Mouse (Mus musculus): ENCODE measurements around the gene Cpvl. TPM values are rescaled to one million over a fixed set of nuclear protein-coding genes. Genes with fewer than 3 reads are reported as not detected.

Gene Cpvl
- polyA plus RNA-seq, 1 experiment from 2014 or later: 0.40 TPM

DNA sequence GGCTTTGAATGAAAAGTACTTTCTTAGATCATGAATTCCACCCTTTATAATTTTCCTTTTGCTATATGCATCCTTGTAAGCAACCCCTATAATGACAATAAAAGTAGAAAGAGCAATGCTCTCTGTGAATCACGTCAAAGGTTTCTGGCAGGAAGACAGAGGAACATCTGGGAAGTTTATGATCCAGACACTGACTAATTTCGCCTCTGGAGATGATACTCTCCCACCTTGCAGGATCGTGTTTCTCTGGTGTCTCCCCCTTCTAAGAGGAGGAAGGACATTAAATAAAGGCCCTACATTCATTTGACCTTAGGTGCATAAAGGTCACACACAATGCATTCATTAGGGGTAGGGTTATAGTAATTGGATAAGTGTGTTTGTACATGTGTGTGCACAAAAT is 87.4 kb downstream of the Cpvl start:
- DNase-seq (ENCODE audit: low spot score): no peak
- WGBS: 38% methylated on average over 3 of the region's 3 CpGs
- no peak overlapping the region for H3K27ac ChIP-seq
- H3K4me3 ChIP-seq: no peak overlapping the region
- H3K9me3 ChIP-seq (replicated peaks): no peaks in the 10 kb centered on the region
- no peaks in the 10 kb centered on the region for H3K27me3 ChIP-seq (ENCODE audit: low read depth, poor library complexity, severe bottlenecking)
- H3K36me3 ChIP-seq: no peaks in the 10 kb centered on the region
- H3K4me1 ChIP-seq: peaks cover 7% of the 10 kb centered on the region; the same call in 1 of the 2 replicates

DNA sequence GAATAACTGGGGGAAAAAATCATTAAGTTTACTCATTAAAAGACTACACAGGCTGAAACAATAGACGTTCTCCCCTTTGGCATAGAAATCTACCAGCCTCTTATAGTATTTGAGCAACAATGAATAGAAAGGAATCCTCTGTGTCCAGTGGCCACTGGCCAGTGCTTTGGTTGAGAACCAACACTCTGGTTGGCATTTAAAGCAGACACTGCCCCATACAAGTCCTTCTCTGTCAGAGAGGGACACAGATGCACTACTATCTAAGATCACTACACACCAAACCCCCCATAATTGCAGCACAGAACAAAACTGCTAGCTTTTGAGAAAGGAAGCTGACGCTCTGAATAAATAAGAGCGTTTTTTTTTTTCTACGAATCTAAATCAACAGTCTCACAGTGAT is 93.5 kb downstream of the Cpvl start:
- no peaks in the 10 kb centered on the region for H3K27me3 ChIP-seq (ENCODE audit: low read depth, poor library complexity, severe bottlenecking)
- H3K27ac ChIP-seq: no peak overlapping the region
- 93% methylated on average over 4 of the region's 4 CpGs for WGBS
- no peak for DNase-seq (ENCODE audit: low spot score)
- H3K4me3 ChIP-seq: no peak overlapping the region
- H3K9me3 ChIP-seq (replicated peaks): no peaks in the 10 kb centered on the region
- no peaks in the 10 kb centered on the region for H3K36me3 ChIP-seq
- H3K4me1 ChIP-seq: peaks cover 33% of the 10 kb centered on the region

DNA sequence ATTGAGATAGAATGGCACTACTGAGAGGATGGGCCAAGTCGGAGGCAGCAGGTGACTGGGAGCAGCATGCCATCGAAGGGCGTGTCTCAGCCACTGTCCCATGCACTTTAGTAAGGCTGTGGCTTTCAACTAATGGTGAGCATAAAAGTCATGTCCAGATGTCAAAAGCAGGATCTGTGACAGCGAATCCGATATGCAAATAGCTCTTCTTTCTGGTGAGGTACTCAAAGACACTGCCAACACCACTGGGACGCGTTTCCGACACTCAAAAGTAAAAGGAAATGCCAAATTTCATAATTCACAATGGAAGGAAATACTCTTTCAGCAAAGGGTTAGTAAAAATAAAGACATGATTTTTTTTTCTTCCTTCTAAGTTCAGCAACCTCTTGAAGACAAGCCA is 94.0 kb downstream of the Cpvl start:
- H3K36me3 ChIP-seq: no peaks in the 10 kb centered on the region
- no peak overlapping the region for H3K4me3 ChIP-seq
- H3K9me3 ChIP-seq (replicated peaks): no peaks in the 10 kb centered on the region
- no peak overlapping the region for H3K27ac ChIP-seq
- peaks cover 33% of the 10 kb centered on the region for H3K4me1 ChIP-seq
- no peaks in the 10 kb centered on the region for H3K27me3 ChIP-seq (ENCODE audit: low read depth, poor library complexity, severe bottlenecking)
- no peak for DNase-seq (ENCODE audit: low spot score)
- WGBS: 93% methylated on average over 8 of the region's 8 CpGs

DNA sequence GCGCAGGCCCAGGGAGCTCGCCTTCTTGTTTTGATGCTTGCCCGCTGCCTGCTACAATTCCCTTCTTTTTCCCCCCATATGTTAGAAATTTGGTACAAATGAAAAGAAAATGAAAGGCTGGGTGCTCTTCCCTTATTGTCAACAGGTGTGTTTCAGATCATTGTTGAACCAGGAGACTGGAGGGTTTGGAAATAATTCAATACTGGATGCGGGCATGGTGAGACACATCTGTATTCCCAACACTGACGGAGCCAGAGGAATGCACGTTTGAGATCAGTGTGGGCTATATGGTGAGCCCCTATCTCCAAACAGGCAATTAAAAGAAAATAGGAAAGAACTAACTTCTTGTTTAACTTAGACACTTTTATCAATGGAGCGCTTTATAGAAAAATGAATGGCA is 95.1 kb downstream of the Cpvl start:
- no peak overlapping the region for H3K4me3 ChIP-seq
- H3K36me3 ChIP-seq: no peaks in the 10 kb centered on the region
- 0 out of 2 replicates have a peak overlapping the region, but pooled peaks have one; percentile 36 for H3K27ac ChIP-seq
- H3K9me3 ChIP-seq (replicated peaks): no peaks in the 10 kb centered on the region
- whole genome bisulfite sequencing: 87% methylated on average over 7 of the region's 7 CpGs
- DNase-seq (ENCODE audit: low spot score): no peak
- H3K27me3 ChIP-seq (ENCODE audit: low read depth, poor library complexity, severe bottlenecking): no peaks in the 10 kb centered on the region
- H3K4me1 ChIP-seq: peaks cover 33% of the 10 kb centered on the region

DNA sequence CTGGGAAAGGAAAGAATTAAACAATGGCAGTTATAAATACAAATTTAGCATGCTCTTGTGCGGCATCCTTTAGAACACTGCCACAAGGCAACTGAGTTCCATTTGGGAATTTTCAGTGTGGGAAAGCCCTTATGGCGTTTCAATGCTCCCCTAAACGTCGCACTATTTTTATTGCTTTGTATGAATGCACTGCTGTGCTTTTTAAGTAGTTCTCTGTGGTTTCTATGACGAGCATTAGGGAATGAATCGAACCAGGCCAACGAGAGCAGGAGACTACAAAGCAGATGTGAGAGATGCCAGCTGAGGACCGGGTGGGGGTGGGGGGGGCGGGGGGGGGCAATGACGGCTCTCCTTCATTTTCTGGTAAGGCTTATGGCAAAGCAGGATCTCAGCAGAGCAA is 96.8 kb downstream of the Cpvl start:
- DNase-seq (ENCODE audit: low spot score): no peak
- 58% methylated on average over 10 of the region's 10 CpGs for WGBS
- Histone ChIP-seq H3K27me3 (ENCODE audit: low read depth, poor library complexity, severe bottlenecking) (no peaks in the 10 kb centered on the region), H3K4me3 (no peak overlapping the region), H3K36me3 (no peaks in the 10 kb centered on the region), H3K27ac (peak overlapping the region; percentile 75), H3K9me3 (replicated peaks) (no peaks in the 10 kb centered on the region), H3K4me1 (peaks cover 33% of the 10 kb centered on the region)

DNA sequence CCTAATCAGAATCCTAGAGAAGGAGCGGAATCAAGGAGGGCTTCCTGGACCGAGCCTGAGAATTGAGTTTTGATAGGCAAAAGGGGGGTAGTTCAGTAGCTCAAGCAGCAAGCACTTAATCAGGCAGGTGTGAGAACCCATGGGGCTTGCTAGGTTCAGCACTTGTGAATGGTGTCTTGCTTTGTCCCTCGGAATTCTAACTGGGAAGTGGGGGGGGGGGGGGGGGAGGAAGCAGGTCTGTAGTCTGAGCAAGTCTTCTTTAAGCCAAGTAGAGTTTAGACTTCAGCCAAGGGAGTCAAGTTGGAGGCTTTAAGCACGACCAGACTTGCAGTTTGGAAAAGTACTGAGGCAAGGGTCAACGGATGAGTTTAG is 97.2 kb downstream of the Cpvl start:
- Histone ChIP-seq H3K4me1 (peaks cover 33% of the 10 kb centered on the region), H3K4me3 (peak overlapping the region; percentile 25; the same call in 1 of the 2 replicates), H3K9me3 (replicated peaks) (no peaks in the 10 kb centered on the region), H3K36me3 (no peaks in the 10 kb centered on the region), H3K27ac (peak overlapping the region; percentile 75), H3K27me3 (ENCODE audit: low read depth, poor library complexity, severe bottlenecking) (no peaks in the 10 kb centered on the region)
- DNase-seq (ENCODE audit: low spot score): no peak
- WGBS: 52% methylated on average over 5 of the region's 5 CpGs

DNA sequence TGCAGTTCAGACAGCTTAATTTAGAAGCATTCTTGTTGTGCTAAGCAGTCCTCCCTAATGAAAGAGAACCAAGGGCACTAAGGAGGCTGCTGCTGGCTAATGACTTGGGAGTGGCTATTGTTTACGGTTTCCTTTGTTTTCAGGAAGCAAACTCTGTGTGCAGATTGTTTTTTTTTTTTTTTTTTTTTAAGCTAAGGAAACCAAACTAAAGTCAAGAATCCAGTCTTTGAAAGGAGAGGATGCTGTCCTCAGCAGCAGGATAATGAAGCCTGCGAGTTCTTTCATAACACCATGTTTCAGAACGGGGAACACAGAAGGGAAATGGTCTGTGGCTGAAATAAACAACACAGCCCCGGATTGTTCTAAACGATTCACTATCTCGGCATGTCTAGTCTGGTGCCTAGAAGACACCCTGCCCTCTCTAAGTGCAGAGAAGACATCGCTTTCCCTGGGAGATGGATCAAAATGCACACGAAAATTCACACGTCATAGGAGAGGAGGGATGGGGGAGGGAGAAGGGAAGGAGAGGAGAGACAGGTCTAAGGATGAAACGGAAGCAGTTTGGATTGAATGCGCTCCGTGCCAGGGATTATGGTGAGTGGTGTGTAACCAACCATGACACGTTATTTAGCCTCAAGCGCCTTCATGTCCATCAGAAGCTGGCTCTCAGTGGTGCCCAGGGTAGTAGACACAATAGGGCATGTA is 97.8 kb downstream of the Cpvl start:
- peak overlapping the region; percentile 75 for H3K27ac ChIP-seq
- peaks cover 33% of the 10 kb centered on the region for H3K4me1 ChIP-seq
- DNase-seq (ENCODE audit: low spot score): no peak
- peak overlapping the region; percentile 25; the same call in 1 of the 2 replicates for H3K4me3 ChIP-seq
- no peaks in the 10 kb centered on the region for H3K27me3 ChIP-seq (ENCODE audit: low read depth, poor library complexity, severe bottlenecking)
- 37% methylated on average over 14 of the region's 14 CpGs for WGBS
- no peaks in the 10 kb centered on the region for H3K36me3 ChIP-seq
- H3K9me3 ChIP-seq (replicated peaks): no peaks in the 10 kb centered on the region

DNA sequence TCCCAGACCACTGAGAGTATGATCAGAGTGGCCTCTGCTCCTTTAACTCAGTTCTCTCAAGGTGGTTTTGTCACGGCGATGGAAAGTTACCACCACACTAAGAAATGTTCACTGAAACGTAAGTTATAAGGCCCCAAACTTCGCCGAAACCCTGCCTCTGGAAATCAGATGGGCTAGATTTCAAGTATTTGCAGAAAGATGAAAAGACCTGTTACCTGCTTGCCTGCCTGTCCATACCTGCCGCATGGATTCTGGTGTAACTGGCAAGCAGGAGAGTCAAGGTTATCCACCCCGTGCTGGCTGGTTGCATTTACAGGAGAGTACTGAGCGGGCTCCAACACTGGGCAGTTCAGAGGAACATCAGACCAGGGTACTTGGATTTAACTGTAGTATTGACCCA is 98.9 kb downstream of the Cpvl start:
- Histone ChIP-seq H3K27me3 (ENCODE audit: low read depth, poor library complexity, severe bottlenecking) (no peaks in the 10 kb centered on the region), H3K27ac (0 out of 2 replicates have a peak overlapping the region, but pooled peaks have one; percentile 21), H3K4me1 (peaks cover 33% of the 10 kb centered on the region), H3K4me3 (no peak overlapping the region), H3K9me3 (replicated peaks) (no peaks in the 10 kb centered on the region), H3K36me3 (no peaks in the 10 kb centered on the region)
- DNase-seq (ENCODE audit: low spot score): no peak
- WGBS: 95% methylated on average over 8 of the region's 8 CpGs

DNA sequence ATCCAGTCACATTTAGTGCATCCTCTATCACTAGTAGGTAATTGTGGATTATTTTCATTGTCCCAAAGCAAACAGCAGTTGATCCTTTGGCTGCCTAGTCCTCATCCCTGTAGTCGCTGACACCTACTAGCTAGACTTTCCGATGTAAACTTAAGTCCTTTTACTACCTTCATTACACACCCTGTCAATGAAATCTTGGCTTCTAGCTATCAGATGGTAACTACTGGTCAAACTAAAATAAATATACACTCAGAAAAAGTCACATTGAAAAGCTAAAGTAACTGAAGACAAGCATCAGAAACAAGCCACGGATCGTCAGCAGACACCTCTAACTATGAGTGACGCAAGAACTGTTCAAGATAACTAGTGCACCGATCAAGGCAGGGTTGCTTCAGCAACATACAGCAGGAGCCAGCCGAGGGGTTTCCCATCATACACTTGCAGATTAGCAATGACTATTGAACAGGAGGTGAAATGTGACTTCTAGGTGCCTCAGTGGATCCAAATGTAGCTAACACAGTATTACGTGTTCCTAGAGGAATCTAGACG is 103.5 kb downstream of the Cpvl start:
- H3K27ac ChIP-seq: no peak overlapping the region
- no peak overlapping the region for H3K4me3 ChIP-seq
- no peaks in the 10 kb centered on the region for H3K36me3 ChIP-seq
- no peaks in the 10 kb centered on the region for H3K27me3 ChIP-seq (ENCODE audit: low read depth, poor library complexity, severe bottlenecking)
- H3K4me1 ChIP-seq: peaks cover 24% of the 10 kb centered on the region
- DNase-seq (ENCODE audit: low spot score): no peak
- WGBS: 85% methylated on average over 9 of the region's 9 CpGs
- no peaks in the 10 kb centered on the region for H3K9me3 ChIP-seq (replicated peaks)

DNA sequence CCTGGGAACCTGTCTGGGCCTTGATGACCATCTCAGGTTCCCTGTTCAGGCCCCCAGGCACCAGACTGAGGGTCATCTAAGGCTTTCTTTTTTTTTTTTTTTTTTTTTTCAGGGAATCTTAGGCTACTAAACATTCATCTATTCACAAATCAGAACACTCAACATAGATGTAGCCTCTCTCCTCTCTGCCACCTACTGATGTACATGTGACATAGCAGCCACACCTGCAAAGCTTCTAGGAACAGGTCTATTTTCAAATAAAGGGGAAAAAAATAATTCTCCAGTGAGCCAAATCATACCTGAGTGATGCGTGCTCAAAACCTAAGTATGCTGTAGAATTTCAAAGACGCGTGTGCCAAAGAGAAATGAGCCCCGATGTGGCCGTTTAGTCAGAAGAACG is 106.6 kb downstream of the Cpvl start:
- DNase-seq (ENCODE audit: low spot score): peak; percentile 27
- peaks cover 24% of the 10 kb centered on the region for H3K4me1 ChIP-seq
- H3K27me3 ChIP-seq (ENCODE audit: low read depth, poor library complexity, severe bottlenecking): no peaks in the 10 kb centered on the region
- WGBS: 96% methylated on average over 6 of the region's 6 CpGs
- H3K36me3 ChIP-seq: no peaks in the 10 kb centered on the region
- H3K9me3 ChIP-seq (replicated peaks): no peaks in the 10 kb centered on the region
- no peak overlapping the region for H3K4me3 ChIP-seq
- H3K27ac ChIP-seq: no peak overlapping the region

DNA sequence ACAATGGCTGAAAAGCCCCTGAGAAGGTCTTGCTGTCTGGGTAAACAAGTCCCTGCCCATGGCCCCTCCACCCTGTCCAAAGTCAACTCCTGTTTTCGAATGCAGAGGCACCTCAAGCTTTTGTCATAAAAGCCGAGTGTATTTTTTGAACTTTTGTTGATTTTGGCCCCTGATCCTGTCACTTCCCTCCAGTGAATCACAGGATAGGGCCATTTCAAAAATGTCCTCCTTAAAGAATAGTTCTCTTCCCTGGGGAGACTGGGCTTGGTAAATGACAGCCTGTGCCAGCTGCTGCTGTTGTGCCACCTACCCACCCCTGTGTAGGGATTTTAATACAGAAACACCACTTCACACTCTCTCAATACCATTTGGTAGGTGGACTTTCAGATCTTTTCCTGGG is 115.5 kb downstream of the Cpvl start:
- Histone ChIP-seq H3K4me3 (no peak overlapping the region), H3K27me3 (ENCODE audit: low read depth, poor library complexity, severe bottlenecking) (no peaks in the 10 kb centered on the region), H3K4me1 (peaks cover 6% of the 10 kb centered on the region), H3K27ac (no peak overlapping the region), H3K36me3 (no peaks in the 10 kb centered on the region), H3K9me3 (replicated peaks) (no peaks in the 10 kb centered on the region)
- 86% methylated on average over 2 of the region's 2 CpGs for WGBS
- no peak for DNase-seq (ENCODE audit: low spot score)

DNA sequence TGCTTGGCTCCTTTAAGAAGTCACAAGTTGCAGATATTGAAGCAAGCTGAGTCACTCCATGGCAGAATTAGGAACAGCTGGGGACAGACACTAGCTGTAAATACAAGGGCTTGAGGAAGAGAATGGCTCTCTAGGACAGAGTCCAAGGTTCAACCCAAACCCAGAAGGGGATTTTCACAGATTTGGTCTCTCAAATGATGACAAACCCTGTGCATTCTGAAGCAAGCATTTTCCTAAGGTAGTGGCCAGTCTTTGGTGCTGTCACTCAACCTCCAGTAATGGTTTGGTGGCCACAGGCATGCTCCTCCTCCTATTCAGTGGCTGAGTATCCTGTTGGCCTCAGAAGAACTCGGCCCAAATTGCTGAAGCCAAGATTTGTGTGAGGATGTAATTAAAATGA is 119.4 kb downstream of the Cpvl start:
- no peak overlapping the region for H3K27ac ChIP-seq
- H3K4me1 ChIP-seq: peaks cover 12% of the 10 kb centered on the region
- H3K4me3 ChIP-seq: no peak overlapping the region
- no peaks in the 10 kb centered on the region for H3K27me3 ChIP-seq (ENCODE audit: low read depth, poor library complexity, severe bottlenecking)
- DNase-seq (ENCODE audit: low spot score): no peak
- H3K36me3 ChIP-seq: no peaks in the 10 kb centered on the region
- 60% methylated on average over 1 of the region's 1 CpGs for WGBS
- H3K9me3 ChIP-seq (replicated peaks): no peaks in the 10 kb centered on the region

DNA sequence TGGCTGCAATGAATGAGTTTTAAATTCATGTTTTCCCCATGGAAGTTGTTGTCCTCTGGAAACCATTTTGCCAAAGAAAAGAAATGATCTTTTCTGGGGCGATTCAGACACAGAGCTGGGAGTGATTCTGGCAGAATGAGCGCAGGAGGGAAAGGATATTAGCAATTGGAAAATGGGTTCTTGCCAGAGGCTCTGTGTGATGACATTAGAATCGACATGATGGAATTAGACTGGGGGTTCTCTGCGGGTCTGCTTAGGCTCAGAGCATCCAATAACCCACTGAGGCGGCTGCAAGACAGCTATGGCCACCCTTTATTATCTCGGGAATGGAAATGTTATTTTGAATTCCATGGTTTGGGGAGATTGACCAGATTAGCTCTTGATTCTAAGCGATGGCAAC is 120.6 kb downstream of the Cpvl start:
- H3K27ac ChIP-seq: no peak overlapping the region
- DNase-seq (ENCODE audit: low spot score): no peak
- 79% methylated on average over 7 of the region's 7 CpGs for WGBS

DNA sequence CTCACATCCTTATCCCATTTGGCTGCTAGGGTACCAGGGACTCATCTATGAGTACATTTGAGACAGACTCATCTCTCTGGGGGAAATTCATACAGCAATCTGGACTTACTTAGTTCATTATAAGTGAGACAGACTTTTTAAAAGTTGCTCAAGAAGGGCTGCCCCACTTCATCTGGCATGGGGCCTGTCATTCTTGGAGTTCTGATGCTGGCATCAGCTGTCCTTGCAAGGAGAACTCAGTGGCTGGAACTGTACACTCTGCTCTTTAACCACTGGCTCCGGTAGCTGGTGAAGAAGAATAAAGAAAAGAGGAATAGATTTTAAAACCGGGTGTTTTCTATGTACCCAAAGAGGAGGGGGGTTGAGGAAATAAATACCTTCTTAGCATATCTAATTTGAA is 121.7 kb downstream of the Cpvl start:
- no peak overlapping the region for H3K27ac ChIP-seq
- peaks cover 19% of the 10 kb centered on the region for H3K4me1 ChIP-seq
- no peak overlapping the region for H3K4me3 ChIP-seq
- no peak for DNase-seq (ENCODE audit: low spot score)
- H3K9me3 ChIP-seq (replicated peaks): no peaks in the 10 kb centered on the region
- 86% methylated on average over 2 of the region's 2 CpGs for WGBS
- H3K36me3 ChIP-seq: no peaks in the 10 kb centered on the region
- no peaks in the 10 kb centered on the region for H3K27me3 ChIP-seq (ENCODE audit: low read depth, poor library complexity, severe bottlenecking)

More for the DNA sequence above, 120.6 kb downstream of the Cpvl start:
- H3K9me3 ChIP-seq (replicated peaks): no peaks in the 10 kb centered on the region
- H3K27me3 ChIP-seq (ENCODE audit: low read depth, poor library complexity, severe bottlenecking): no peaks in the 10 kb centered on the region
- peaks cover 19% of the 10 kb centered on the region for H3K4me1 ChIP-seq
- H3K36me3 ChIP-seq: no peaks in the 10 kb centered on the region
- no peak overlapping the region for H3K4me3 ChIP-seq
